Mouse (Mus musculus) gastrocnemius, adult 2 months (tissue): ENCODE data around the gene Oxnad1. TPM values are rescaled to one million over a fixed set of nuclear protein-coding genes. Genes with fewer than 3 reads are reported as not detected.
"Not testable (repeated sequence)": the region's sequence is repeated elsewhere in the genome, so short reads cannot be mapped to it uniquely, and the experiment has no call there.

ENCODE experiments used
- DNase-seq: peaks from one replicate; pipeline ENCODE4 v3.0.0; 2022
- H3K27ac ChIP-seq: fragments of 200-600 bp; 2 replicates; pipeline ENCODE4 v1.8.1; 2022; ENCODE audit warnings: mild to moderate bottlenecking
- H3K4me3 ChIP-seq: fragments of 200-600 bp; 2 replicates; pipeline ENCODE4 v1.8.1; 2022; ENCODE audit warnings: mild to moderate bottlenecking, moderate library complexity
- CTCF ChIP-seq: fragments of 200-600 bp; IDR thresholded peaks from 2 replicates; pipeline ENCODE4 v1.8.1; 2022; ENCODE audit warnings: antibody characterized with exemption, mild to moderate bottlenecking, moderate library complexity
- intact Hi-C: fragments of 180-260 bp; cut with DNase I; formaldehyde crosslinking; loops from one replicate; pipeline ENCODE4 v1.15.1; 2025
- total RNA-seq, 2 experiments: library from RNA; stranded (reverse); gene quantifications; 2 replicates each; pipeline ENCODE4 v1.2.3; 2021

The Oxnad1 gene
- total RNA-seq, 2 experiments from 2014 or later, result 17.4 to 29.0 TPM

GRCm38 (mm10) chr14:32093500-32094117 is 8.4 kb downstream of the Oxnad1 start:
- H3K27ac ChIP-seq, result no peak overlapping the region

GRCm38 (mm10) chr14:32095646-32096045 is 10.5 kb downstream of the Oxnad1 start:
- H3K27ac ChIP-seq, result no peak overlapping the region
- no peak for TF ChIP-seq CTCF
- H3K4me3 ChIP-seq, result no peak overlapping the region
- intact Hi-C loops, result no loop called here
- DNase-seq, result no peak

More at GRCm38 (mm10) chr14:32093500-32094117, 8.4 kb downstream of the Oxnad1 start:
- no peak for TF ChIP-seq CTCF
- H3K4me3 ChIP-seq, result no peak overlapping the region
- intact Hi-C loops, result no loop called here
- no peak for DNase-seq

- TF ChIP-seq CTCF, result no peak
- intact Hi-C loops, result no loop called here
- no peak for DNase-seq
Observed at GRCm38 (mm10) chr14:32096740-32097139, 11.6 kb downstream of the Oxnad1 start.

GRCm38 (mm10) chr14:32097691-32098090 is 12.5 kb downstream of the Oxnad1 start:
- Histone ChIP-seq H3K4me3 (no peak overlapping the region), H3K27ac (no peak overlapping the region)
- DNase-seq, result no peak
- intact Hi-C loops, result no loop called here
- no peak for TF ChIP-seq CTCF

More at GRCm38 (mm10) chr14:32096740-32097139, 11.6 kb downstream of the Oxnad1 start:
- Histone ChIP-seq H3K27ac (no peak overlapping the region), H3K4me3 (no peak overlapping the region)

GRCm38 (mm10) chr14:32098951-32099350 is 13.8 kb downstream of the Oxnad1 start:
- H3K4me3 ChIP-seq, result no peak overlapping the region
- no peak overlapping the region for H3K27ac ChIP-seq
- no peak for DNase-seq
- TF ChIP-seq CTCF, result no peak
- intact Hi-C loops, result no loop called here

GRCm38 (mm10) chr14:32103556-32103955 is 18.4 kb downstream of the Oxnad1 start:
- no peak overlapping the region for H3K4me3 ChIP-seq
- H3K27ac ChIP-seq, result no peak overlapping the region
- intact Hi-C loops, result no loop called here
- no peak for DNase-seq
- no peak for TF ChIP-seq CTCF

- intact Hi-C loops, result no loop called here
- no peak for TF ChIP-seq CTCF
- DNase-seq, result no peak
- no peak overlapping the region for H3K4me3 ChIP-seq
- H3K27ac ChIP-seq, result no peak overlapping the region
Observed at GRCm38 (mm10) chr14:32105663-32106062, 20.5 kb downstream of the Oxnad1 start.

GRCm38 (mm10) chr14:32106911-32107310 is 21.7 kb downstream of the Oxnad1 start:
- intact Hi-C loops, result no loop called here
- H3K27ac ChIP-seq, result no peak overlapping the region
- DNase-seq, result no peak

GRCm38 (mm10) chr14:32112124-32112523 is 26.9 kb downstream of the Oxnad1 start:
- H3K27ac ChIP-seq, DNase-seq, intact Hi-C loops, H3K4me3 ChIP-seq: not testable (repeated sequence)

More at GRCm38 (mm10) chr14:32106911-32107310, 21.7 kb downstream of the Oxnad1 start:
- no peak for TF ChIP-seq CTCF
- H3K4me3 ChIP-seq, result no peak overlapping the region

GRCm38 (mm10) chr14:32120940-32121919 is 36.1 kb downstream of the Oxnad1 start:
- no peak overlapping the region for H3K4me3 ChIP-seq
- no peak overlapping the region for H3K27ac ChIP-seq
- no peak for TF ChIP-seq CTCF
- no peak for DNase-seq
- intact Hi-C loops, result loop anchor here (5.0 kb wide), 1 partner anchor 71 kb away; no protein-coding TSS in a partner anchor

- Histone ChIP-seq H3K4me3 (no peak overlapping the region), H3K27ac (no peak overlapping the region)
- DNase-seq, result no peak
- intact Hi-C loops, result loop anchor here (5.0 kb wide), 1 partner anchor 70 kb away; no protein-coding TSS in a partner anchor
- TF ChIP-seq CTCF, result peak; percentile 66
Observed at GRCm38 (mm10) chr14:32121920-32122315, 36.7 kb downstream of the Oxnad1 start.

- H3K27ac ChIP-seq, result no peak overlapping the region
- H3K4me3 ChIP-seq, result no peak overlapping the region
- TF ChIP-seq CTCF, result no peak
- DNase-seq, result no peak
- intact Hi-C loops, result loop anchor here (5.0 kb wide), 1 partner anchor 68 kb away; no protein-coding TSS in a partner anchor
Observed at GRCm38 (mm10) chr14:32124261-32124660, 39.1 kb downstream of the Oxnad1 start.

- intact Hi-C loops, result not testable (repeated sequence)
Observed at GRCm38 (mm10) chr14:32125256-32125655, 40.1 kb downstream of the Oxnad1 start.

More at GRCm38 (mm10) chr14:32125256-32125655, 40.1 kb downstream of the Oxnad1 start:
- H3K4me3 ChIP-seq, DNase-seq, H3K27ac ChIP-seq: not testable (repeated sequence)
